Mouse (Mus musculus) neural tube, embryonic 10.5 days (tissue): ENCODE measurements at regions not wholly inside any gene's neighbourhood (a gene's known extent, or its start where the extent isn't known, plus 50 kb on each side); places are given as distances from the start of the nearest gene placed in this dataset.

ENCODE experiments used
- DNase-seq: peaks from one replicate; pipeline ENCODE4 v3.0.0-alpha.2; 2017; ENCODE audit warnings: low spot score; ENCODE audit errors: extremely low spot score

DNA sequence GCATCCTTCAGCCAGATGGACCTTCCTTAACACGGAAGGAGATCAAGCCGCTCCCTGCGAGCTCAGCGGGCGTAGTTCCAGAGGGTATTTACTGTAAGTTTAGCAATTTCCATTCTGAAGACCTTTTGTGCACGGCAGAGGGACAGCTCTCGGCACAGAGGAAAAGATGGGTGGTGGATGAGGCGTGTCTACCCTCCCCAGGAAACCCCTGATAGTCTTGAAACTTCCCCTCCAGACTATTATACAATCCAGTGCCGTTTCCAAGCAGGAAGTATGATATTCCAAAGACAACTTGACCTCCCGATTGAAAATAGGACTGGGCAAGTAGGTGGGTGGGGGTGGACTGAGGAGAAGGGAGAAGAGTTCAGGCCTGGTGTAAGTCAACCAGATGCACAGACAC is 340.4 kb upstream of the Adgrl2 start:
- no peak for DNase-seq

- DNase-seq, result no peak
These were observed 339.7 kb upstream of the Adgrl2 start for GRCm38 (mm10) chr3:149330041-149330440.

- DNase-seq, result no peak
These were observed 339.3 kb upstream of the Adgrl2 start for GRCm38 (mm10) chr3:149329615-149330014.

DNA sequence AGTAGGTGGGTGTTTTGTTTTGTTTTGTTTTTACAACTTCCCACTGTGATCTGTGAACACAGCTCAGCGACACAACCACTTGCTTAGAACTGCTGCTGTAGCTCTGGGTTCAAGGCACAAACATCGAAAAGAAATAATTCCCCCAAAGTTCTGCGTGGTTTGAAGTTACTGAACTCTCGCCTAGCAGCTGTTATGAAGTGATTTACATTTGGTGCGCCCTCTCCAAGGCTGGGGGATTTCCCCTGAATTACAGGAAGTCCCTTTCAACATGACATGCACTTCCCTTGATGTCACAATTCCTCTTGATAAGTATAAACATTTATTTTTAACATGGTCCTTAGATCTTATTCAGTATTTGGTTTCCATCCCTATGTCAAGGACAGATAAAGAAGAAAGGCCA is 336.3 kb upstream of the Adgrl2 start:
- no peak for DNase-seq

DNA sequence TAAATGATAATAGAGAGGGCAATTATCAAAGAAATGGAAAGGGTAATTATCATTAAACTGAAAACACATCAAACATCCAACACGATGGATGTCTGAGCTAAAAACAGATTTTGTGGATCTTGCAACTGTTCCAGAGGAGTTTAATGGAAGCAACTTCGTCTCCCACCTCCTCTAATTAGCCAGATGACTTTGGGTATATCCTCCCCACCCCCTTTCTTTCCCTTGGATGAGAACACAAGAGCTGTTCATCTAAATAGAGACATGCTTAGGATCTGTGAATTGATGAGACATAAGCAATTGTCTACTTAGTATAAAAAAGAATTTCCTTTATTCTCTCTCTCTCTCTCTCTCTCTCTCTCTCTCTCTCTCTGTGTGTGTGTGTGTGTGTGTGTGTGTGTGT is 333.7 kb upstream of the Adgrl2 start:
- DNase-seq, result no peak

DNA sequence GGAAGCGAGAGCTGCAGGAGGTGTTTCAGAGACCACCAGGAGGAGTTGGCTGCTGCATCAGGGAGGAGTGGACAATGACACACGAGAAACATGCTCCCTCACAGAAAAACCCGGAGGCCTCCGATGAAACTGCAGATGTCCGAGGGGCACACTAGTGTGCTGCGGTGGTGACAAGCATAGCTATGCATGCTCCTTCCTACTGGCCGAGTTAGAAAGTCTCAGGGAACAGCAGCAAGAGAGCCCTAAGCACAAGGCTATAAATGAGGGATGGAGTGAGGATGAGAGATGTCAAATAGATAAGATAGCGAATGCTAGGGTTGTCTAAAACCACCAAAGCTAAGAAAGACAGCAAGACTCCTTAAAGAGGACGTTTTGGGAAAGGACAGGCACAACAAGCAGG is 328.4 kb upstream of the Adgrl2 start:
- no peak for DNase-seq

DNA sequence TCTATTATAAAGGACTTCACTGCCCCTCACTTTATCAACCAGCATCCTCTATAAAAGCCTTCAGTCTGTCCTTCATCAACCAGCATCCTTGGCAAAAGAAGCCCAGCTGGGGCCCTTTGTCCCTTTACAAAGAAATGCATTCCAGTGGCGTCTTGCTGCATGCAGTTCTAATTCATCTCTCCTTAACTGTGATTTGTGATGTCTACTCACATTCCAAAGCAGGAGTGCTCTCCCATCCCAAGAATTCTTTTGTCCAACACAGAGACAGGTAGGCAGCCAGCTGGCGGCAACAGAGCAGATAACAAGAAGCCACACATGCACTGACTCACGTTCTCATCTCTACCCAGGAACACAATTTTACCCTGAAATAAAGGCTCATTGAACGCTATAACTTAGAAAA is 323.9 kb upstream of the Adgrl2 start:
- no peak for DNase-seq

- DNase-seq, result no peak
These were observed 322.9 kb upstream of the Adgrl2 start for GRCm38 (mm10) chr3:149313217-149313616.

DNA sequence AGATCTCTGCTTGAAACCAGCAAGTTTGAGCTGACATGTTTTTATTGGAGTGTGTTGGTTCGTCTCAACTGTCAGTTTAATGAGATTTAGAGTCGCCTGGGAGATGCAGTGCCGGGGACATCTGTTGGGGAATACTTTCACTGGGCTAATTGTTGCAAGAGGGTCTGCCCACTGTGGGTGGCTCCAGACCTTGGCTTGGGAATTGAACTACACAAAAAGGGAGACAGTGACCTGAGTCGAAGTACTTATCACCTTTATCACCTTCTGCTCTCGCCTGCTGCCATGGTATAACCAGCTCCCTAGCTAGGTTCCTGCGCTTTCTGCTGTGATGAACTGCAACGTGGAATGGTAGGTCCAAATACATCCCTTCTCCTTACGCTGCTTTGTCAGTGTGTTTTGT is 321.2 kb upstream of the Adgrl2 start:
- no peak for DNase-seq

- no peak for DNase-seq
These were observed 316.4 kb upstream of the Adgrl2 start for GRCm38 (mm10) chr3:149306709-149307108.

DNA sequence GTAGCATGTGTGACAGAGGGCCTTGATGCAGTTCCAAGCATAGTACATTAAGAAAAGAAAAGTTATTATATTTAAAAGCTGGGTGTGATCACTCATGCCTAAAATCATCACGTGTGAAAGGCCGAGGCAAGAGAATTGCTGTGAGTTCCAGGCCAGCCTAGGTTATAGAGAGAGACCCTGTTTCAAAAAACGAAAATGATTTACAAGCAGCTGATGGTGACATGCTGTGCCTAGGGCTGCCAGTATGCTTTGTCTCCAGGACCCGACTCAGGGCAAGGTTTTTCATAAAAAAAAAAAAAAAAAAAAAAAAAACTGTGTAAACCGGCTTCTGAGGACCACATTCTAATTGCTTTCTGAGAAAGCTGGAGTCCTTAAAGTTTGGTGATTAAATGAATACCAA is 315.9 kb upstream of the Adgrl2 start:
- no peak for DNase-seq

DNA sequence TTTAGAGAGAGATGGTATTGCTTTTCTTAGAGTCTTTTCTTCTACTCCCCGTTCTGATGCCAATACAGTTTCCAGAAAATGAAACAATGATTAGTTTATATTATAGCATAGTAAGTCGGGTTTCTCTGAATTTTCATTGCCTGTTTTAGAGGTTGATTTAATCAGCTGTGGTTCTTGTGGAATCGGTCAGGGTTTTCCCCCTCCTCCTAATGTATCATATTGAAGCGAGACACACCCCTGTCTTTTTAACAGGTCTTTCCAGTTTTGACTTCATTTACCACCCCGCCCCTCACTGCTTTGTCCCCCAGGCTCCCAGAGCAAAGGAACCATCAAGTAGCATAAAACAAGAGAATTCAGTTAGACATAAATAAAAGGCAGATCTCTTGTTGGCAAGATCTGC is 315.1 kb upstream of the Adgrl2 start:
- DNase-seq, result no peak

- DNase-seq, result no peak
These were observed 314.7 kb upstream of the Adgrl2 start for GRCm38 (mm10) chr3:149305011-149305413.

- no peak for DNase-seq
These were observed 313.1 kb upstream of the Adgrl2 start for GRCm38 (mm10) chr3:149303418-149303817.

GRCm38 (mm10) chr3:149300002-149300401 is 309.6 kb upstream of the Adgrl2 start:
- no peak for DNase-seq

GRCm38 (mm10) chr3:149296419-149296962 is 306.1 kb upstream of the Adgrl2 start:
- no peak for DNase-seq

DNA sequence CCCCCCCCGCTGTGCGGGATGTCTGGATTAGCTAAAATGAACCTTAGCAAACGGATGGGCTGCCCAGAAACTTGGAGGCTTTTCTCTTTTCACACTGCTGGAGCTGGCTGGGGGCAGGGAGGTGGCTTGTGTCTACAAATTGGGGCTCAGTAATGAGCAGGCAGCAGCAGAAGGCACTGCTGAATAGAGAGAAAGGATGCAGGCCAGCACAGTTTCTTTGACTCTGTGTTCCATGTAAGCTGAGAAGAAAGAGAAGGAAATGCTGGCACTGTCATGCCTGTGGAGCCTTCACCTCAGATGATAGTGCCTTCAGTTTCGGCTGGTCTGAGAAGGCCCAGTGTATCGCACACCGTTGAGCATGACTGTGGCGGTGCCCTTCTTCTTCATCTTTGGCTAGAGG is 305.6 kb upstream of the Adgrl2 start:
- DNase-seq, result peak; percentile 36

DNA sequence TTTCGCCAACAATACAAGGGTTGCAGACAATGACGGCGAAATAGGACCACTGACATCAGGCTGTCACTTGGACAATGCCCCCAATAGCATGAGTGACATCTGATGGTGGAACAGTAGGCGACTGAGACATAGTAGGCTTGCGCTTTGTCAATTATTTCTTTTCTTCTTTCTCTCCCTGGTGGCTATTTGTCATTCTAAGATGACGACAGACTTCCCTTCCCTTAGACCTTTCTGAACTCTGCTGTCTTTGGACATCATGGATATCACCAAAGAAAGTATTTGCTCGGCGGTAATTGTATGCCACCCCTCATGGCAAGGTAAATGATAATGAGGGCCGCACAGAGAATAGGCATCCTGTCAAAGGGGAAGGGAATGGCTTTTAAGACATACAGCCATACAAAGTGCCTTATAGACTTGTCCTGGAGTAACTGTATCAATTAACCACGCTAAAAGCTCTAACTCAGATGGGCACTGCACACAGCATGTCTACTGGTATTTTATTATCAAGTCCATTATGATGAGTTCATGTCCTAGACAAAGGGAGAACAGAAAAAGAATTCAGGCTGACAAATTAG is 305.0 kb upstream of the Adgrl2 start:
- DNase-seq, result no peak

DNA sequence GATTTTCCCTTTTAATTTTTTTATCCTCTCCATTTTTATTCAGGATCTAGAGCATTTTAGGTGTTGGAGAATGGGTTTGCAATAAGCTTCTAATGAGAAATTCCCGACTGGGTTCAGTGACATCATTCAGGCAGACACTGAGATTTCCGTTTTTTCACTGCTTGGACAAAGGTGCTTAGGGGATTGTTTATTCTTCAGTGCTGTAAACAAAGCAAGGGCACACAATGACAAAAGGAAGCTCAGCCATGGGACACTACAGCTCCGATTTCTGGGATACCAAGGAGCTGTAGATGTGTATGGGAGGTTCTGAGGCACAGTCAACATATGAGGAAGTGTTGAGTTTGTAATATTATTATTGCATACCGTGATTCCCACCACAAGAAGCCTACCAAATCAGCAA is 304.1 kb upstream of the Adgrl2 start:
- DNase-seq, result no peak

GRCm38 (mm10) chr3:149292459-149292858 is 302.1 kb upstream of the Adgrl2 start:
- no peak for DNase-seq

DNA sequence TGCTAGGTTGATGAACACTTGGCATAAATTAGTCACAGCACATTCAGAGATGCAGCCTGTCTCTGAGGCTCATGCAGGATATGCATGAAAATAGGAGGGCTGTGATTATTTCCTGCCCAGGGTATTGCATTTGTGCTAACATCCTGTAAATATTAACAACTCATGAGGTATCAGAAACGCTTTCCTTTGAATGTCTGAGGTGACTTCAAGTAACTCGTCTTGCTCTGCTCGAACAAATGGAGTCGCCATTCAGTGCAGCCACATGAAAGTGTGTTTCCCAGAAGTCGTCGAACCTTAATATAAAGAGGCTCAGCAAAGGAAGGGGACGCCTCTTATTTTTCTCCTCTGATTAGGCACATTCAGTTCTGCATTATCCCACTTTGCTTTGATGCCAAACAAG is 301.1 kb upstream of the Adgrl2 start:
- no peak for DNase-seq

DNA sequence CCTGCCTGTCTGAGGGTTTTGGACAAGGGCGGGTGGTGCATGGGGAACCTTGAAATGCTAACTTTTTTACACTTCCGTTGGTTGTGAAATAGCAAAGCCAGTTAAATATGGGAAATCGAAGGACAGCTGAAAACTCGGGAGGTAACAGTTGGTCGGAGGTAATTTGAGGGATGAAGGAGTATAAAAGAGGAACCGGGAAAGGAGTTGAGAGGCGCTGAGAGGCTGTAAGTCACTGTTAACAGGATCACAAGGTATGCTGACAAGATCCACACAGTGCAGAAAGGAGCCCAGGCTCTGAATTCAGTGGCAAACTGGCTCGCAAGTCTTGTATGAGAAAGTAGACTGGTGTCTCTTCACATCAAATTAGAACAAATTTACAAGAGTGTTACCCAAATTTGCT is 299.9 kb upstream of the Adgrl2 start:
- no peak for DNase-seq

DNA sequence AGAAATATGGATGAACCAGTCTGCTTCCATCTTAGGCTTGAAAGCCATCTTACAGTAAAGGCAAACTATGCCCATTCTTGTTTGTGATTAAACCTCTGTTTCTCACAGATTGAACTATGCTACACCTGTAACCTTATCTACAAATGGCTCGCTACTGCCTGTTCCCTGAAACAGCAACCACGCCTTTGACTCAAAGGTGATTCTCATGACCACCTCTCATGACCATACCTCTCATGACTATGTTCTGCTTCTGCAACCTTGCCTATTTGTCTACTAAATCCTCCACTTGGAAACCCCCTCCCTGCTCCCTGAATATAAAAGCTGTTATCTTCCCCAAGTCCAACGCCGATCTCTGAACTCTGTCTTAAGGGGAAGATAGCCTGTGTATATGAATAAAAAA is 296.7 kb upstream of the Adgrl2 start:
- no peak for DNase-seq

DNA sequence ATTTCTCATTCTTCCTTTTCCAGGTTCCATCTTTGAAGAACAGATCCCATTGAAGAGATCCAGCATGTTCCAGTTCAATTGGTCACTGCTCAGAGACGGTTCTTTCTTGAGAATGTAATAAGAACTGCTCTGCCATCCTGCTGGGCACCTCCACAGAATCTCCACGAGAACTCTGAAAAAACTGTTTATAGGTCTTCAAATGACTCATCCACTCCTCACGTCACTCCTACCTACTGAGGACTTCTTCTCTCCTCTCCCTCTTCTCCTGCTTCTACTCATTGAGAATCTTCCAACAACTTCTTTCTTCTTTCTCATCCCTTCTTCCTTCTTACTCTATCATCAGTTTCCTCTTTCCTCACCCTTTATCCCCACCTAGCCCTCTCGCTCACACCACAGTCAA is 294.6 kb upstream of the Adgrl2 start:
- no peak for DNase-seq
